Mouse (Mus musculus) heart, embryonic 10.5 days (tissue): ENCODE data around the gene Snx9. TPM values are rescaled to one million over a fixed set of nuclear protein-coding genes. Genes with fewer than 3 reads are reported as not detected.

Experiments
- DNase-seq: peaks from one replicate; pipeline ENCODE4 v3.0.0-alpha.2; 2017; ENCODE audit warnings: low spot score
- H3K27ac ChIP-seq: fragments of 300-500 bp; sonication (generic); 2 replicates; pipeline ENCODE4 v1.5.1; 2016; ENCODE audit warnings: mild to moderate bottlenecking
- H3K27me3 ChIP-seq: fragments of 300-500 bp; sonication (generic); 2 replicates; pipeline ENCODE4 v1.6.1; 2016; ENCODE audit warnings: mild to moderate bottlenecking; ENCODE audit not compliant: poor library complexity, insufficient read depth, severe bottlenecking
- H3K36me3 ChIP-seq: fragments of 300-500 bp; sonication (generic); 2 replicates; pipeline ENCODE4 v1.6.1; 2016; ENCODE audit warnings: mild to moderate bottlenecking, moderate library complexity
- H3K4me1 ChIP-seq: fragments of 300-500 bp; sonication (generic); 2 replicates; pipeline ENCODE4 v1.6.1; 2016; ENCODE audit warnings: mild to moderate bottlenecking
- H3K4me3 ChIP-seq: fragments of 300-500 bp; sonication (generic); 2 replicates; pipeline ENCODE4 v1.5.1; 2016; ENCODE audit warnings: mild to moderate bottlenecking, moderate library complexity
- H3K9me3 ChIP-seq: fragments of 300-500 bp; sonication (generic); 2 replicates; pipeline ENCODE4 v1.6.1; 2016; ENCODE audit warnings: mild to moderate bottlenecking, moderate library complexity
- WGBS: fragments of 180-500 bp; shearing (Covaris S2); methylation state at CpG from one replicate; pipeline ENCODE4 v1.1.7; 2016; 5-methylcytosine and 5-hydroxymethylcytosine counted together
- polyA plus RNA-seq: library from polyadenylated mRNA; unstranded; fragments of >200 nt; fragmentation: Nextera tagmentation; extraction: Ambion mirVana; gene quantifications from 2 replicates; pipeline ENCODE4 v1.2.1, GENCODE M21; 2016

Snx9 gene
- polyA plus RNA-seq = 22.6 and 26.5 TPM in 2 replicates

DNA sequence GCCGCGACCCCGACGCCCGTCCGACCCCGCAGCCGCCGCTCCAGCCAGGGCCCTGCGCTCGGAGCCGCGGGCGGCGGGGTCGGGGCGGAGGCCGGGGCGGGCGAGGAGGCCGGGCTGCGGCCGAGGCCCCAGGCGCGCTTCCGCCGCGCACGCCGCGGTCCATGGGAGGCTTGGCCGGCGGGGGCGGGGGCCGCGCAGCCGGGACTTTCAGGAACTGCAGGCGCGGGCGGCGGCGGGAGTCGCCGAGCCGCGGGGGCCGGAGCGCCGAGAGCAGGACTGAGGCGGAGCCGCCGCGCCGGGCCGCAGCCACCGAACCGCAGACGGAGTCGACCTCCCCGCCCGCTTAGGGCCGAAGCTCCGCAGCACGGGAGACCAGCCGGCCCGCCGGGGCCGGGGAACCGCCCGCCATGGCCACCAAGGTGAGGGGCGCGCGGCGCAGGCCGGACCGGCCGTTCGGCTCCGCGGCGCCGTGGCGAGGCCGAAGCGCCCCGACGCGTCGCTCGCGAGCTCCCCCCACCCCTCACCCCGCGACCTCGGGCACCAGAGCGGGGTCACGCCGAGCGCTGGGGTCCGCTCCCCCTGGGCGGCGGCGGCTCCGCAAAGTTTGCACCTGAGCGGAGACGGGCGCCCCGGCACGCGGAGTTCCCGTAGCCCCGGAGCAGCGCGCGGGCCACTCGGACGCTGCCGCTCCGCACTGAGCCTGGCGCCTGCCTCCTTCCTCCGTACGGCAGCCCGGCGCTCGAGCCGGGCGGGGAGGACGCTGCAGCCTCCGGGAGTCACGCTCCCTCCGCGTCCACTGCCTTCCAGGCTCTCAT, at the start of gene Snx9:
Gene Snx9, plus strand, starts transcription at position 202 of the 815 bp plus-strand sequence.
- Histone ChIP-seq H3K4me1 (peaks cover 27% of the 10 kb centered on the region), H3K4me3 (peak within 1 kb of the TSS; percentile 91), H3K27me3 (no peaks in the 10 kb centered on the region), H3K36me3 (no peaks in the 10 kb centered on the region), H3K9me3 (no peaks in the 10 kb centered on the region), H3K27ac (peak within 1 kb of the TSS; percentile 100)
- WGBS = 2% methylated on average over 121 of the region's 131 CpGs
- peak; percentile 83 for DNase-seq

DNA sequence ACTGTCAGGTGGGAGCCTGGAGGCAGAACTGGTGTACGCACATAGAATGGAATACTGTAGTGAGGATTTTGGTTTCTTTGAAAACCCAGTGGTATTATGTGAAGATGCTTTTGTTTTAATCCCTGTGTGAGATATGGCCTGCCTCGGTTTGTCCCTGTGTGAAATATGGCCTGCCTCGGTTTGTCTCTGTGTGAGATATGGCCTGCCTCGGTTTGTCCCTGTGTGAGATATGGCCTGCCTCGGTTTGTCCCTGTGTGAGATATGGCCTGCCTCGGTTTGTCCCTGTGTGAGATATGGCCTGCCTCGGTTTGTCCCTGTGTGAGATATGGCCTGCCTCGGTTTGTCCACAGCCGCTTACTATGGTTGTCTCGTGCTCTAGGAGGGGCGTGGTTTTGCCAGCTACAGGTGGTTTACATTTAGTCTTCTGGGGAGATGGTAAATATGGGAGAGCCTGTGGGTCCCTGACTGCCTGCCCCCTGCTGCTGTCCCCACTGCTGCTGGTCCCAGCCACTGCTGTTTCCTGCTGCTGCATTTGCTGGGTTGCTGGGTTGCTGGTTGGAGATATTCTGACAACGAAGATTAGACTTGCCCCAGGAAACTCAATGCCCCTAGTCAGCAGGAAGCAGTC, 48.9 kb upstream of the Snx9 start:
- H3K9me3 ChIP-seq = no peaks in the 10 kb centered on the region
- no peak overlapping the region for H3K4me3 ChIP-seq
- no peaks in the 10 kb centered on the region for H3K27me3 ChIP-seq
- no peak overlapping the region for H3K27ac ChIP-seq
- H3K36me3 ChIP-seq = no peaks in the 10 kb centered on the region
- no peak for DNase-seq
- WGBS = 78% methylated on average over 12 of the region's 12 CpGs
- H3K4me1 ChIP-seq = peaks cover 18% of the 10 kb centered on the region

DNA sequence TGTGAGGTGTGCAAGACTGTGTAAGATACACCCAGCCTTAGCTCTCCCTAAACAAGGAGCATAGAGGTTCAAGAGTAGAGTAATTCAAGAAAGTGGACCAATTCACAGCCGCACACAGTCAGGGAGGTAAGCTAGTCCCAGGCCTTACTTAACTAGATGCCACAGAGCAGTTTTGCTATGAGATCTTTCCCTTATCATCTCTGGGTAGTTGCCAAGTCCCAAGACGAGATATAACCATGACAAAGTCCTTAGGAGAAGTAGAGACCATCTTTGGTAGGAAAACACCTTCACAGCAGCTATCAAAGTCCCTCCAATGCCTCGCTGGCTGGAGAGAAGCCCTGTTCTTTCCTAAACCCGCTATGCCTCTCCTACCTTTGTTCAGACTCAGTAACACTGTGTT, 47.5 kb upstream of the Snx9 start:
- WGBS = 70% methylated on average over 4 of the region's 4 CpGs
- Histone ChIP-seq H3K27ac (no peak overlapping the region), H3K4me1 (peaks cover 30% of the 10 kb centered on the region), H3K9me3 (no peaks in the 10 kb centered on the region), H3K27me3 (no peaks in the 10 kb centered on the region), H3K4me3 (no peak overlapping the region), H3K36me3 (no peaks in the 10 kb centered on the region)
- DNase-seq = no peak

DNA sequence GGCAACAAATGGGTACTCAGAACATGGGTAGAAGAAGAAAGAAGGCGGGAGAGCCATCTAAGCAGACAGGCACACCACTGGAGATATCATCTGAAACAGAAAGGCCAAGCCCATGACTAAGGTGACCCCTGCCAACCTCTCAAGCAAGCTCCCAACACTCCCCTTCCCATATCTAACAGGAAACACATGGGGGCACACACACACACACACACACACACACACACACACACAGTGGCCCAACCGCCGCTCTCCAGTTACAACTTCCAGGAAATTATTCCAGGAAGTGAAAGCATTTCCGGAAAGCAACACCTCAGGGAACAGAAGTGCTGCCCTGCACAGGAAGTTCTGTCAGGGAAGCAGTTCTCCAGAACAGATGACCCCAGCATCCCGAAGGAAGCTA, 46.9 kb upstream of the Snx9 start:
- no peak overlapping the region for H3K4me3 ChIP-seq
- H3K27ac ChIP-seq = no peak overlapping the region
- H3K27me3 ChIP-seq = no peaks in the 10 kb centered on the region
- 54% methylated on average over 5 of the region's 5 CpGs for WGBS
- no peak for DNase-seq
- peaks cover 35% of the 10 kb centered on the region for H3K4me1 ChIP-seq
- no peaks in the 10 kb centered on the region for H3K9me3 ChIP-seq
- H3K36me3 ChIP-seq = no peaks in the 10 kb centered on the region

DNA sequence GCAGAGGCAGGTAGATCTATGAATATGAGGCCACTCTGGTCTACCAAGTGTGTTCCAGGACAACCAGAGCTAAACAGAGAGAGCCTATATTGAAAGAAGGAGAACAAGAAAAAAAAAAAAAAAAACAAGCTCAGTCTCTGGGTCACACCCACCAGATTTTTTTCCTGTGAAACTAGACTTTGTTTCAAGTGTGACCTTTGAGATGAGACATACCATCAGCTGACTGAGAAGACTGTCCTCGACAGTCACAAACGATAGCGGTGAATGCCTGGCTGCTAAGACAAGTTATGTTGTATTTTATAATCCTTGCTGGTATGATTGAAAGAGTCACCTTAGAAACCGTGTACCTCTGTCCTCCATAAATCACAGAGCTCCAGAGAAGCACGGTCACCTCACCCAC, 45.8 kb upstream of the Snx9 start:
- Histone ChIP-seq H3K4me1 (peaks cover 41% of the 10 kb centered on the region), H3K36me3 (no peaks in the 10 kb centered on the region), H3K27me3 (peaks cover 6% of the 10 kb centered on the region; the same call in 1 of the 2 replicates), H3K4me3 (no peak overlapping the region), H3K27ac (no peak overlapping the region), H3K9me3 (no peaks in the 10 kb centered on the region)
- no peak for DNase-seq
- WGBS = 74% methylated on average over 5 of the region's 5 CpGs

GRCm38 (mm10) chr17:5795878-5796277, 45.3 kb upstream of the Snx9 start:
- WGBS = 2% methylated on average over 5 of the region's 5 CpGs
- H3K27me3 ChIP-seq = peaks cover 6% of the 10 kb centered on the region; the same call in 1 of the 2 replicates

GRCm38 (mm10) chr17:5797124-5797760, 43.9 kb upstream of the Snx9 start:
- Histone ChIP-seq H3K27me3 (peaks cover 6% of the 10 kb centered on the region; the same call in 1 of the 2 replicates), H3K9me3 (no peaks in the 10 kb centered on the region), H3K4me1 (peaks cover 58% of the 10 kb centered on the region), H3K27ac (no peak overlapping the region), H3K36me3 (no peaks in the 10 kb centered on the region), H3K4me3 (no peak overlapping the region)
- 55% methylated on average over 5 of the region's 5 CpGs for WGBS
- DNase-seq = no peak

More at GRCm38 (mm10) chr17:5795878-5796277, 45.3 kb upstream of the Snx9 start:
- Histone ChIP-seq H3K36me3 (no peaks in the 10 kb centered on the region), H3K4me1 (peaks cover 45% of the 10 kb centered on the region), H3K27ac (no peak overlapping the region), H3K4me3 (no peak overlapping the region), H3K9me3 (no peaks in the 10 kb centered on the region)
- peak; percentile 89 for DNase-seq

DNA sequence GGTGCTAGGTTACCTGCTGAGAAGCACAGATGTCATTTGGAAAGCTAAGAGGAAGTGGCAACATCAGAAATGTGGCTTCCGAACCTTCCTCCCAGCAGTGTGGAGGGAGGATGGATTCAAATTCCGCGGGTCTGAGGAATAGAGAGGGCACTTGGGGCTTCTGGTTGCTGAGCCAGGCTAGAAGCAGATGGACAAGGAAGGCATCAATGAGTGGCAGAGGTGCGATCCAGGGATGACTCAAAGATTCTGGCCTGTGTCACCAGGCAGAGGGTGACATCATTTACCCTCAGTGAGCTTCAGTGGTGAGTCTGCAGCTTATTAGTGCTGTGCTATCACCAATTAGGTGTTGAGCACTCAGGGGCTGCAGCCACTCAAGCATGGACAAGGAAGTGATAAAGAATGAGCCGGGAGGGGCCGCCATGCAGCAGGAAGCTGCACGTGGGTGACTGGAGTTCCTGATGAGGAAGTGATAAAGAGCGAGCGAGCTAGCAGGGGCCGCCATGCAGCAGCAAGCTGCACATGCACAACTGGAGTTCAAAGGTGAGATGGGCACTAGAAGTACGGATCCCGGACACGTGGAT, 42.8 kb upstream of the Snx9 start:
- peak overlapping the region; percentile 2; the same call in 1 of the 2 replicates for H3K27ac ChIP-seq
- H3K27me3 ChIP-seq = peaks cover 6% of the 10 kb centered on the region; the same call in 1 of the 2 replicates
- DNase-seq = peak; percentile 88
- 29% methylated on average over 13 of the region's 13 CpGs for WGBS
- H3K9me3 ChIP-seq = no peaks in the 10 kb centered on the region
- H3K4me3 ChIP-seq = peak overlapping the region; percentile 8; the same call in 1 of the 2 replicates
- H3K36me3 ChIP-seq = no peaks in the 10 kb centered on the region
- H3K4me1 ChIP-seq = peaks cover 59% of the 10 kb centered on the region

GRCm38 (mm10) chr17:5798900-5799299, 42.2 kb upstream of the Snx9 start:
- H3K4me3 ChIP-seq = no peak overlapping the region; the same call in 1 of the 2 replicates
- WGBS = 74% methylated on average over 5 of the region's 5 CpGs

DNA sequence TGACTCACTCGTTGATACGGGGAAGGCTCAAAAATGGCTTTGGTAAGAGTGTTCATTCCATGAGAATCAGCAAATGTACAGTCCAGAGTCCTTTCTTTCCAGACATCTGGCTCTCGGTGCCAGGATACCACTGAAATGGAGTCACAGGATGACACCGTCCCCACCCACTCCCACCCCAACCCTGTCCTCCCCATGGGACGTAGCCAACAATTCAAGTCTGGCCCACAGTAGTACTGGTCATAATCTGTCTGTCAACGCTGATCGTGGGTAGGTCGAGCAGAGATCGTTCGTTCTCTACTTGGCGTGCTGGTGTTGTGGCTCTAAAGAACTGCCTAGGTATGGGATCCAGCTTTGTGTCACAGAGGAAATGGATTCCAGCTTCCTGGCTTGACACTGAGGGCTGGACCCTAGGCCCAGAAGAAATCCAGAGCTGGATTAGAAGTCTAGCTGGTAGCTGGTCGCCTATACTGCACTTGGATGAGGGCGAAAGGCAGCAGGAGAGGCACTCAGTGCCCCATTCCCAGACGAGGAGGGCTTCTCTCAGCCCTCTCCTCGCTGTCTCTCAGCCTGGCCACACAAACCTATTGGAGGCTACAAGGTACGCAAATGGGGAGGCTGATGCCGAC, 41.6 kb upstream of the Snx9 start:
- DNase-seq = no peak
- no peaks in the 10 kb centered on the region for H3K36me3 ChIP-seq
- WGBS = 63% methylated on average over 17 of the region's 17 CpGs
- H3K9me3 ChIP-seq = no peaks in the 10 kb centered on the region
- H3K27me3 ChIP-seq = peaks cover 6% of the 10 kb centered on the region; the same call in 1 of the 2 replicates
- peaks cover 52% of the 10 kb centered on the region for H3K4me1 ChIP-seq
- no peak overlapping the region for H3K4me3 ChIP-seq
- H3K27ac ChIP-seq = peak overlapping the region; percentile 49; the same call in 1 of the 2 replicates

More at GRCm38 (mm10) chr17:5798900-5799299, 42.2 kb upstream of the Snx9 start:
- no peak for DNase-seq
- Histone ChIP-seq H3K27ac (peak overlapping the region; percentile 2; the same call in 1 of the 2 replicates), H3K27me3 (peaks cover 6% of the 10 kb centered on the region; the same call in 1 of the 2 replicates), H3K36me3 (no peaks in the 10 kb centered on the region), H3K4me1 (peaks cover 58% of the 10 kb centered on the region), H3K9me3 (no peaks in the 10 kb centered on the region)

DNA sequence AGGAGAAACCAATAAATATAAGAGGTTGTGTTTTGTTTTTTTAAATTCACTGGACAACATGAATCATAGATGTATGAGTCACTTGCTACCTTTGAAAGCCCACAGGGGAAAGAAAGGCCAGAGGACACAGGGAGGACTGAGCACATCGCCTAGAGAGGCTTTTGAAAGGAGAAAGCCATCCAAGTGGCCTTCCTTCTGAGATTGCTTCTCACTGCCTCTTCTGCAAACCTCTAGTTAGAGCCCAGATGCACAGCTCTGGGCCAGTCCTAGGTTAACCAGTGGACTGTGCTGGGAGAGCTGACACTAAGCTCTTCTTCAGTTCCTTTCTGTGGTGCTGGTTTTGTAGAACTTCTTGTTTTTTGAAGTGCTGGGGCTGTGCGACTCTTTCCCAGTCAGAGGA, 40.9 kb upstream of the Snx9 start:
- H3K9me3 ChIP-seq = no peaks in the 10 kb centered on the region
- WGBS = 75% methylated on average over 2 of the region's 2 CpGs
- H3K4me3 ChIP-seq = no peak overlapping the region
- H3K36me3 ChIP-seq = no peaks in the 10 kb centered on the region
- H3K4me1 ChIP-seq = peaks cover 51% of the 10 kb centered on the region
- H3K27me3 ChIP-seq = peaks cover 6% of the 10 kb centered on the region; the same call in 1 of the 2 replicates
- no peak for DNase-seq
- H3K27ac ChIP-seq = no peak overlapping the region
